Mouse (Mus musculus): ENCODE measurements around the gene Adamts9. TPM values are rescaled to one million over a fixed set of nuclear protein-coding genes. Genes with fewer than 3 reads are reported as not detected.
A peak's percentile ranks its signal among the peaks of the same experiment; 100 is the strongest.

The Adamts9 gene
- polyA plus RNA-seq, 1 experiment from 2014 or later: 1.1 TPM

GRCm38 (mm10) chr6:92781446-92781845 is 161.8 kb downstream of the Adamts9 start:
- Histone ChIP-seq H3K4me2 (no peak overlapping the region), H3K9ac (ENCODE audit: low read length) (no peak overlapping the region), H3K9me3 (ENCODE audit: control insufficient read depth, low read length) (no peaks in the 10 kb centered on the region), H3K4me3 (ENCODE audit: low read depth, low read length) (no peak overlapping the region), H3K4me1 (ENCODE audit: control insufficient read depth, insufficient read depth, low read length) (no peaks in the 10 kb centered on the region), H3K27me3 (ENCODE audit: control insufficient read depth, insufficient read depth, low read length) (peaks cover 12% of the 10 kb centered on the region), H3K27ac (ENCODE audit: low read depth, low read length) (no peak overlapping the region), H3K36me3 (ENCODE audit: control insufficient read depth, insufficient read depth, low read length) (no peaks in the 10 kb centered on the region)
- 89% methylated on average over 6 of the region's 6 CpGs for WGBS
- ATAC-seq (ENCODE audit: low FRiP score) (no peak), DNase-seq (ENCODE audit: low spot score, missing footprints) (no peak)

- no peaks in the 10 kb centered on the region for H3K27me3 ChIP-seq (ENCODE audit: control insufficient read depth, insufficient read depth, low read length)
- H3K4me1 ChIP-seq (ENCODE audit: control insufficient read depth, insufficient read depth, low read length): no peaks in the 10 kb centered on the region
- H3K4me2 ChIP-seq: no peak overlapping the region
- H3K4me3 ChIP-seq (ENCODE audit: low read depth, low read length): no peak overlapping the region
- no peak overlapping the region for H3K9ac ChIP-seq (ENCODE audit: low read length)
- DNase-seq (ENCODE audit: low spot score, missing footprints) (no peak), ATAC-seq (ENCODE audit: low FRiP score) (no peak)
- H3K9me3 ChIP-seq (ENCODE audit: control insufficient read depth, low read length): no peaks in the 10 kb centered on the region
- WGBS: 48% methylated on average over 5 of the region's 5 CpGs
- H3K36me3 ChIP-seq (ENCODE audit: control insufficient read depth, insufficient read depth, low read length): no peaks in the 10 kb centered on the region
- H3K27ac ChIP-seq (ENCODE audit: low read depth, low read length): no peak overlapping the region
Observed at GRCm38 (mm10) chr6:92779935-92780205, 163.4 kb downstream of the Adamts9 start.

- H3K9ac ChIP-seq (ENCODE audit: low read length): no peak overlapping the region
- no peaks in the 10 kb centered on the region for H3K36me3 ChIP-seq (ENCODE audit: control insufficient read depth, insufficient read depth, low read length)
- no peaks in the 10 kb centered on the region for H3K27me3 ChIP-seq (ENCODE audit: control insufficient read depth, insufficient read depth, low read length)
- no peak overlapping the region for H3K4me3 ChIP-seq (ENCODE audit: low read depth, low read length)
- no peak overlapping the region for H3K27ac ChIP-seq (ENCODE audit: low read depth, low read length)
- H3K4me1 ChIP-seq (ENCODE audit: control insufficient read depth, insufficient read depth, low read length): no peaks in the 10 kb centered on the region
- 72% methylated on average over 11 of the region's 11 CpGs for WGBS
- no peaks in the 10 kb centered on the region for H3K9me3 ChIP-seq (ENCODE audit: control insufficient read depth, low read length)
- DNase-seq (ENCODE audit: low spot score, missing footprints): no peak
- no peak for ATAC-seq (ENCODE audit: low FRiP score)
- H3K4me2 ChIP-seq: no peak overlapping the region
Observed at GRCm38 (mm10) chr6:92779140-92779934, 164.0 kb downstream of the Adamts9 start.

GRCm38 (mm10) chr6:92776356-92776755 is 166.9 kb downstream of the Adamts9 start:
- H3K4me3 ChIP-seq (ENCODE audit: low read depth, low read length): no peak overlapping the region
- no peaks in the 10 kb centered on the region for H3K27me3 ChIP-seq (ENCODE audit: control insufficient read depth, insufficient read depth, low read length)
- no peak overlapping the region for H3K9ac ChIP-seq (ENCODE audit: low read length)
- H3K36me3 ChIP-seq (ENCODE audit: control insufficient read depth, insufficient read depth, low read length): no peaks in the 10 kb centered on the region
- ATAC-seq (ENCODE audit: low FRiP score): no peak
- DNase-seq (ENCODE audit: low spot score, missing footprints): peak; percentile 95
- no peak overlapping the region for H3K4me2 ChIP-seq
- no peaks in the 10 kb centered on the region for H3K4me1 ChIP-seq (ENCODE audit: control insufficient read depth, insufficient read depth, low read length)
- H3K9me3 ChIP-seq (ENCODE audit: control insufficient read depth, low read length): no peaks in the 10 kb centered on the region
- no peak overlapping the region for H3K27ac ChIP-seq (ENCODE audit: low read depth, low read length)
- WGBS: 33% methylated on average over 2 of the region's 2 CpGs

GRCm38 (mm10) chr6:92762372-92762771 is 180.9 kb downstream of the Adamts9 start:
- Histone ChIP-seq H3K9me3 (ENCODE audit: control insufficient read depth, low read length) (no peaks in the 10 kb centered on the region), H3K9ac (ENCODE audit: low read length) (no peak overlapping the region), H3K4me3 (ENCODE audit: low read depth, low read length) (no peak overlapping the region), H3K27me3 (ENCODE audit: control insufficient read depth, insufficient read depth, low read length) (no peaks in the 10 kb centered on the region), H3K4me2 (no peak overlapping the region), H3K27ac (ENCODE audit: low read depth, low read length) (no peak overlapping the region), H3K36me3 (ENCODE audit: control insufficient read depth, insufficient read depth, low read length) (no peaks in the 10 kb centered on the region), H3K4me1 (ENCODE audit: control insufficient read depth, insufficient read depth, low read length) (peaks cover 5% of the 10 kb centered on the region; the same call in 1 of the 2 replicates)
- WGBS: 58% methylated on average over 3 of the region's 3 CpGs
- ATAC-seq (ENCODE audit: low FRiP score) (no peak), DNase-seq (ENCODE audit: low spot score, missing footprints) (no peak)

GRCm38 (mm10) chr6:92759616-92760015 is 183.7 kb downstream of the Adamts9 start:
- no peaks in the 10 kb centered on the region for H3K36me3 ChIP-seq (ENCODE audit: control insufficient read depth, insufficient read depth, low read length)
- H3K27me3 ChIP-seq (ENCODE audit: control insufficient read depth, insufficient read depth, low read length): no peaks in the 10 kb centered on the region
- no peak overlapping the region for H3K9ac ChIP-seq (ENCODE audit: low read length)
- no peaks in the 10 kb centered on the region for H3K9me3 ChIP-seq (ENCODE audit: control insufficient read depth, low read length)
- no peak overlapping the region for H3K27ac ChIP-seq (ENCODE audit: low read depth, low read length)
- H3K4me3 ChIP-seq (ENCODE audit: low read depth, low read length): no peak overlapping the region
- H3K4me1 ChIP-seq (ENCODE audit: control insufficient read depth, insufficient read depth, low read length): no peaks in the 10 kb centered on the region; the same call in 1 of the 2 replicates
- ATAC-seq (ENCODE audit: low FRiP score): no peak
- no peak for DNase-seq (ENCODE audit: low spot score, missing footprints)
- no peak overlapping the region for H3K4me2 ChIP-seq

- no peaks in the 10 kb centered on the region for H3K4me1 ChIP-seq (ENCODE audit: control insufficient read depth, insufficient read depth, low read length)
- H3K4me3 ChIP-seq (ENCODE audit: low read depth, low read length): no peak overlapping the region
- WGBS: 44% methylated on average over 5 of the region's 5 CpGs
- no peak overlapping the region for H3K9ac ChIP-seq (ENCODE audit: low read length)
- H3K4me2 ChIP-seq: no peak overlapping the region
- no peaks in the 10 kb centered on the region for H3K9me3 ChIP-seq (ENCODE audit: control insufficient read depth, low read length)
- H3K36me3 ChIP-seq (ENCODE audit: control insufficient read depth, insufficient read depth, low read length): no peaks in the 10 kb centered on the region
- H3K27me3 ChIP-seq (ENCODE audit: control insufficient read depth, insufficient read depth, low read length): no peaks in the 10 kb centered on the region
- no peak overlapping the region for H3K27ac ChIP-seq (ENCODE audit: low read depth, low read length)
- ATAC-seq (ENCODE audit: low FRiP score): no peak
- no peak for DNase-seq (ENCODE audit: low spot score, missing footprints)
Observed at GRCm38 (mm10) chr6:92755826-92756225, 187.5 kb downstream of the Adamts9 start.

- no peak overlapping the region for H3K4me3 ChIP-seq (ENCODE audit: low read depth, low read length)
- 77% methylated on average over 2 of the region's 2 CpGs for WGBS
- no peaks in the 10 kb centered on the region for H3K9me3 ChIP-seq (ENCODE audit: control insufficient read depth, low read length)
- no peak overlapping the region for H3K4me2 ChIP-seq
- no peak overlapping the region for H3K9ac ChIP-seq (ENCODE audit: low read length)
- no peaks in the 10 kb centered on the region for H3K4me1 ChIP-seq (ENCODE audit: control insufficient read depth, insufficient read depth, low read length)
- DNase-seq (ENCODE audit: low spot score, missing footprints) (no peak), ATAC-seq (ENCODE audit: low FRiP score) (no peak)
- H3K36me3 ChIP-seq (ENCODE audit: control insufficient read depth, insufficient read depth, low read length): no peaks in the 10 kb centered on the region
- no peak overlapping the region for H3K27ac ChIP-seq (ENCODE audit: low read depth, low read length)
- H3K27me3 ChIP-seq (ENCODE audit: control insufficient read depth, insufficient read depth, low read length): no peaks in the 10 kb centered on the region
Observed at GRCm38 (mm10) chr6:92752737-92753136, 190.6 kb downstream of the Adamts9 start.

DNA sequence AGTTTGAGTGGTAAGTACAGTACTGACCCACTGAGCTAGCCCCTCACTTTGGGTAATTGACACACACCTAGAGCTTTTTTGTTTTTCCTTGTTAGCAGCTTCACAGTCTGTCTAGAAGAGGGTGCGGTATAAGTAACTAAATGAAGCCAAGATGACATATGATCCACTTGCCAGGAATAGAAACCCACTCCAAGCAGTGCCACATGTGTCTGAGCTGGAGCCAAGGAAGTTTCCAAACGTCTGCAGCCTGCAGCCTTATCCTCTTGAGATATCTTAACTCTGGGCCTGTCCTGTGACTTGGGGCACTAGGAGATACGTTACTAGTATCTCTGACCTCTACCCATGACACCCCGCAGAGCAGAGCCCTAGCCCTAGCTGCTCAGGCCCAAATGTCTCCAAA is 193.9 kb downstream of the Adamts9 start:
- no peak overlapping the region for H3K27ac ChIP-seq (ENCODE audit: low read depth, low read length)
- ATAC-seq (ENCODE audit: low FRiP score) (no peak), DNase-seq (ENCODE audit: low spot score, missing footprints) (no peak)
- H3K9me3 ChIP-seq (ENCODE audit: control insufficient read depth, low read length): no peaks in the 10 kb centered on the region
- H3K9ac ChIP-seq (ENCODE audit: low read length): no peak overlapping the region
- H3K4me3 ChIP-seq (ENCODE audit: low read depth, low read length): no peak overlapping the region
- 69% methylated on average over 4 of the region's 4 CpGs for WGBS
- no peaks in the 10 kb centered on the region for H3K4me1 ChIP-seq (ENCODE audit: control insufficient read depth, insufficient read depth, low read length)
- H3K36me3 ChIP-seq (ENCODE audit: control insufficient read depth, insufficient read depth, low read length): no peaks in the 10 kb centered on the region
- no peaks in the 10 kb centered on the region for H3K27me3 ChIP-seq (ENCODE audit: control insufficient read depth, insufficient read depth, low read length)
- H3K4me2 ChIP-seq: no peak overlapping the region
